ENCODE assay signal across 25 mouse cellular contexts in genomic region chr13:47537156-47537555, GRCm38 (mm10).
DNase-seq lines count a peak whose midpoint lies in the region; TF ChIP-seq lines count a peak whose summit lies in the region.
"Had no signal": no experiment of that assay in that cellular context is flagged by ENCODE, and none has a peak within 500 bp of the region (broad histone marks: within the 10 kb centered on the region; RNA-seq: fewer than 3 reads in every experiment).

No protein-coding gene starts in this region.

- no peak for TF ChIP-seq POLR2A in MEL (IDR thresholded peaks at IDR 0.05; ENCODE audit: control insufficient read depth in 1 of 2, insufficient read depth in 1 of 2, low read depth in 1 of 2, low read length in 2 of 2, poor library complexity in 1 of 2)

- H3K36me3 ChIP-seq in E14TG2a.4 (ENCODE audit: insufficient read depth, low read length): no peaks in the 10 kb centered on the region
- H3K36me3 ChIP-seq in MEL (ENCODE audit: control insufficient read depth in 1 of 2, insufficient read depth in 2 of 2, low read length in 2 of 2): no peaks in the 10 kb centered on the region
- H3K36me3 ChIP-seq: embryonic facial prominence, embryonic 12.5 days; embryonic facial prominence, embryonic 15.5 days; heart, embryonic 12.5 days; heart, embryonic 15.5 days; hindbrain, embryonic 10.5 days; hindbrain, embryonic 13.5 days had no signal

- H3K9ac ChIP-seq in MEL (ENCODE audit: control insufficient read depth, low read depth, low read length, poor library complexity, severe bottlenecking): no peak overlapping the region
- H3K9ac ChIP-seq: embryonic facial prominence, embryonic 12.5 days; embryonic facial prominence, embryonic 15.5 days; forebrain, postnatal 0 days; heart, embryonic 12.5 days; heart, embryonic 15.5 days; hindbrain, embryonic 13.5 days had no signal

- no peak overlapping the region for H3K27ac ChIP-seq in MEL (ENCODE audit: control insufficient read depth, low read depth, low read length)
- H3K27ac ChIP-seq: embryonic facial prominence, embryonic 12.5 days; embryonic facial prominence, embryonic 15.5 days; gastrocnemius, adult 2 months; heart, embryonic 15.5 days; hindbrain, embryonic 10.5 days; hindbrain, embryonic 13.5 days had no signal

- H3K4me1 ChIP-seq in E14TG2a.4 (replicated peaks; ENCODE audit: low read depth, low read length) (no peaks in the 10 kb centered on the region), MEL (ENCODE audit: control insufficient read depth in 1 of 2, insufficient read depth in 2 of 2, low read length in 2 of 2) (no peaks in the 10 kb centered on the region)
- H3K4me1 ChIP-seq: embryonic facial prominence, embryonic 12.5 days; embryonic facial prominence, embryonic 15.5 days; heart, embryonic 12.5 days; heart, embryonic 15.5 days; hindbrain, embryonic 10.5 days; hindbrain, embryonic 13.5 days had no signal

- no peaks in the 10 kb centered on the region for H3K79me2 ChIP-seq in MEL (ENCODE audit: control insufficient read depth, insufficient read depth, low read length, poor library complexity)

- no peak for TF ChIP-seq EP300 in MEL (IDR thresholded peaks at IDR 0.05; ENCODE audit: low read depth in 1 of 2, low read length in 2 of 2)

- TF ChIP-seq CTCF in E14TG2a.4 (conservative IDR thresholded peaks at IDR 0.05; ENCODE audit: low read length) (peak; percentile 36), MEL (IDR thresholded peaks at IDR 0.05 in 2 of 3, conservative IDR thresholded peaks at IDR 0.05 in 1 of 3; ENCODE audit: control insufficient read depth in 1 of 3, insufficient read depth in 1 of 3, low read depth in 2 of 3, low read length in 3 of 3, poor library complexity in 1 of 3, severe bottlenecking in 1 of 3) (peak in 2 of 3 experiments; percentile 3 to 12; a peak in 1 of 6 replicates)

- DNase-seq in 416B (ENCODE audit: low read depth) (peak; percentile 10), MEL (ENCODE audit: low read depth, low spot score) (peak; percentile 11), ZHBTc4 (ENCODE audit: low read depth, low spot score) (peak; percentile 66)
- DNase-seq in gastrocnemius, postnatal 10 days: no peak
- no peak for DNase-seq in thymus, adult 18-20 months
- DNase-seq in lung, adult 18-20 months: no peak
- DNase-seq in embryo, embryonic 10 days (ENCODE audit: low spot score): no peak
- DNase-seq: adrenal gland, adult 2 months; adrenal gland, postnatal 14 days; cerebellum, adult 18-20 months; cerebellum, adult 9-10 months; cerebellum, postnatal 14 days; forebrain, postnatal 0 days; gastrocnemius, adult 2 months; gastrocnemius, postnatal 25 days; heart, adult 18-20 months; heart, postnatal 10 days; heart, postnatal 36 days had no signal

- H3K4me3 ChIP-seq in E14TG2a.4 (replicated peaks; ENCODE audit: low read length) (no peak overlapping the region), MEL (ENCODE audit: control insufficient read depth in 1 of 2, insufficient read depth in 1 of 2, low read depth in 2 of 2, low read length in 2 of 2) (no peak overlapping the region)
- H3K4me3 ChIP-seq: embryonic facial prominence, embryonic 12.5 days; embryonic facial prominence, embryonic 15.5 days; gastrocnemius, adult 2 months; heart, embryonic 12.5 days; heart, embryonic 15.5 days; hindbrain, embryonic 10.5 days; hindbrain, embryonic 13.5 days had no signal

- H3K27me3 ChIP-seq in E14TG2a.4 (ENCODE audit: insufficient read depth, low read length) (no peaks in the 10 kb centered on the region), MEL (ENCODE audit: control insufficient read depth in 1 of 2, insufficient read depth in 2 of 2, low read length in 2 of 2) (no peaks in the 10 kb centered on the region)
- H3K27me3 ChIP-seq: embryonic facial prominence, embryonic 12.5 days; embryonic facial prominence, embryonic 15.5 days; heart, embryonic 12.5 days; heart, embryonic 15.5 days; hindbrain, embryonic 13.5 days had no signal

- H3K9me3 ChIP-seq in E14TG2a.4 (ENCODE audit: low read length): no peaks in the 10 kb centered on the region
- H3K9me3 ChIP-seq in MEL (replicated peaks; ENCODE audit: insufficient read depth, low read length): no peaks in the 10 kb centered on the region
- H3K9me3 ChIP-seq: embryonic facial prominence, embryonic 12.5 days; embryonic facial prominence, embryonic 15.5 days; heart, embryonic 12.5 days; heart, embryonic 15.5 days; hindbrain, embryonic 10.5 days; hindbrain, embryonic 13.5 days had no signal

- TF ChIP-seq RAD21 in MEL (IDR thresholded peaks at IDR 0.05; ENCODE audit: low read depth, low read length): no peak; the same call in 1 of the 2 replicates

TF ChIP-seq in MEL, 35 proteins besides CTCF, POLR2A, EP300 and RAD21:
- peak; percentile 16; the same call in 1 of the 2 replicates for TF ChIP-seq SMC3 (IDR thresholded peaks at IDR 0.05; ENCODE audit: low read depth, low read length)
- TF ChIP-seq MYC (IDR thresholded peaks at IDR 0.05; ENCODE audit: low read depth, low read length): no peak

Comparison
In these comparisons a context has a peak if more than half of its experiments do, and no peak if none do; other contexts are left out.
1. DNase-seq: peak in 416B (single experiment), MEL (single experiment) and ZHBTc4 (single experiment); none in gastrocnemius, postnatal 10 days (single experiment), thymus, adult 18-20 months (0 of 2), lung, adult 18-20 months (0 of 2) and embryo, embryonic 10 days (single experiment).